Mouse (Mus musculus) frontal cortex, adult 2 months (tissue): ENCODE data around the gene Man1b1. TPM values are rescaled to one million over a fixed set of nuclear protein-coding genes. Genes with fewer than 3 reads are reported as not detected.

Experiments
- DNase-seq, 2 experiments: peaks; one replicate each; pipeline ENCODE4 v3.0.0; 2022; ENCODE audit warnings: low spot score in 1 of 2; ENCODE audit errors: extremely low spot score in 1 of 2
- polyA plus RNA-seq: library from polyadenylated mRNA; depleted of rRNA; stranded (reverse); fragments of >200 nt; gene quantifications from 2 replicates; pipeline ENCODE4 v1.2.3, GENCODE M21; 2012

The Man1b1 gene
- polyA plus RNA-seq, 1 experiment, result 31.8 TPM

DNA sequence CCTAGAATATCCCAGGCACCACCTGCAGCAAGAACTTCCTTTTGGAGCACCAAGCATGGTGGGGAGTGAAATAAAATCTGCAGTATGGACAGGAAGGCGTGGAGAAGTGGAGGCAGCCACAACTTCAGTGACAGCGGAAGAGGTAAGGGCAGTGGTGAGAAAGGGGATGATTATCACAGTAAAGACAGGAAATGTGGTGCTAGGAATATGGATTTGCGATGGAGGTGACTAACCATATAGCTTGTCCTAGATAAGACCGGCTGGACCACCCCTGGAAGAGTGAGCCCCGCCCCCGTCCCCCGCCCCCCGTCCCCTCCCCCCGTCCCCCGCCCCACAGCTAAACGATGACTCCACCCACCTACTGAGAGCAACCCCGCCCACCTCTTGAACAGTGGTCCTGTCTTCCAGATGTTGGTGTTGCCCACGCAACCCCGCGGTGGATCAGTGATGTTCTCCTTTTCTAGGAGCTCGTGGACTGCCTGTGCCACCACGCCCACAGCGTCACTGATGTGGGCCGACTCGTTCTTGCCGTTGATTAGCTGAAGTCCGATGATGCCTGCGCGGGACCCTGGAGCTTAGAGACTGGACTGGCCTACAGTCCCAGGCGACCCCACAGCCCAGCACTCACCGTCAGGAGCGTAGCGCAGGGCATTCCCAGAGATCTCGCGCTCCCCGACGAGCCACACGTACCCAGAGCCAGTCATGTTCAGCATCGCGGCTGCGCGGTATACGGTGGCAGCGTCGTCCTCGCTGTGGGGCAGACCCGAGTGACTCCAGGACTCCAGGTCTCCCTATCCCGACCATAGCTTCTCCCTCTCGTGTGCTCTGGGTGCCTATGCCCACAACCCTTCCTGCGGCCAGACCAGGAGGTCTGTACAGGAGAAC, 27.2 kb upstream of the Man1b1 start:
- peak in 1 of 2 experiments; percentile 64 for DNase-seq

DNA sequence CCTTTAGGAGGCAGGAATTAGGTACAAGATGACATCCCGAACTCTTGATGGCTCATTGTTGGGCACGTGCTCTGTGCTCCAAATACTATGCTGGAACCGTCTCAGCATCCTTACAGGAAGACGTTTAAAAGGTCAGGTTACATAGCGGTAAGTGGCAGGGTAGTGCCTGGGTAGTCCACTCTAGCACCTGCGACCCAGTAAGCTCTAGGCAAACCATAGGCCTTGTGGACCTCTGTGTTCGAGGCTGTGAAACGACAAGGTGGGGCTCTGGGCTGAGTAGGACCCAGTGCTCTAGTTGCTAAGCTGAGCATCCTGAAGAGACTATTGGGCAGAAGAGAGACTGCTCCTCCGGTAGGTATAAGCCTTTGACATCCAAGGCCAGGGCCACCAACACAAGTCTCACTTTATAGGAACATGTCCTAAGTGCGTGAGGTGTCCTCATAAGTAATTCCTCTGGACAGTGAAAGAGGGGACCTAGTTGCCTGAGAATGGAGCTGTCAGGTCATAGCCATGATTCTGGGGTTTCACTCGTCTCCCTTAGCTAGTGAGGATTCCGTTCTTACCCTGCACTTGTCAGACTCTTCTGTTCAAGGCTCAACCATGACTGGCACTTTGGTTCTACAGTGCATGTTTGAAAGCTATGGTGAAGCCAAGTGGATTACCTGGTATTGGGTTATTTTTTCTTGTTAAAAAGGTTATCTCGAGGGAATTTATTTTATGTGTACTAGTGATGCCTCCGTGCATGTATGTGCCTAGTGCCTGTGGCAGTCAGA, 26.4 kb upstream of the Man1b1 start:
- DNase-seq, result no peak

DNA sequence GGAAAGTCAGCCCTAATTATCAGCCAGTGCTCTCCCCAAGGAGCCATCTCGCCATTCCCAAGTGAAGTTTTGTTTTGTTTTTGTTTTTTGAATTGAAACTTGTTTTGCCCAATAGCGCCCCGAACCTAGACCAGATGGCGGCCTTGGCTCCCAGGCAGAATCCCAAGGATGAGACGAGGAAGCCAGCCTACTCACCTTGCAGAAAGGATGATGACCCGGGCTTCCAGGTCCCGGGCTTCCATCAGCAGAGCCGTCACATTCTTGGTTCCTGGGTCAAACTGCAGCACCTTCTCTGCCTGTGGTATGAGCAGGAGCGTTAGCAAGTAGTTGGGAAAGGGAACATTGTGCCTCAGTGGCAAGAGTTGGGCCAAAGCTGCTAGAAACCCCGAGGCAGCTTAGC, 22.0 kb upstream of the Man1b1 start:
- no peak for DNase-seq

DNA sequence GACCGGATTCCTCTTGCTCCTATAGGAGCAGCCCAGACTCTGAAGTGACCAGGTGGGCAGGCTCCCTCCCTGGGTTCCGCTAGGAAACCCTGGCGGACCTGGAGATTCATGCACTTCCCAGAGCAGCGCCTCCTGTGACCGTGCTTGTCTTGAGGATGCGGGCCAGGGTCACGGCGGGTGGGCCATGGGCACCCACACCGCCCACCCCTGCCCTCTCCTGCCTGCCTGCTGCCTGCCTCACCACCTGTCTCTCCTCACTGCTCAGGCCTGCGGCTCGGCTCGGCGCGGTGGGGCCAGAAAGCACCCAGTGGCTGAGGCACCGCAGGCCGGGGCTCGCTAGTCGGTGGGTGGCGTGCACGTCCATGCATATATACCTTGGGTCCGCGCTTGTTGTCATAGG, 21.2 kb upstream of the Man1b1 start:
- no peak for DNase-seq

DNA sequence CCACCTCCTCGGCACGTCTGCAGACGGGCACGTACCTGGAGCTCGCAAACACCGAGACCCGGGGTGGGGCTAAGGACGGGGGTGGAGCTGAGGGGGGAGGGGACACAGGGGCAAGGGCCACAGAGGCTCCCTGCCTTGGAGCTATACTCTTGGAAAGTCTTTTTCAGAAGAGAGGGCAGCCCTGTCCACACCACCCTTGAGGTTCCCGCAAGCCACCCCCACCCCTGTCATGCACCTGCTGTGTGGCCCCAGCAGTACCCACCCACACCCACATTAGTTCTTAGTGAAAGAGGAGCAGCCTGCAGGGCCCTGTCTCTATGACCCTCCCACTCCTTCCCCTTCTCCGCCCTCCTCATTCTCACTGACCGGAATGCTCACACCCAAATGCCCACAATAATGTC, 20.6 kb upstream of the Man1b1 start:
- DNase-seq, result no peak

DNA sequence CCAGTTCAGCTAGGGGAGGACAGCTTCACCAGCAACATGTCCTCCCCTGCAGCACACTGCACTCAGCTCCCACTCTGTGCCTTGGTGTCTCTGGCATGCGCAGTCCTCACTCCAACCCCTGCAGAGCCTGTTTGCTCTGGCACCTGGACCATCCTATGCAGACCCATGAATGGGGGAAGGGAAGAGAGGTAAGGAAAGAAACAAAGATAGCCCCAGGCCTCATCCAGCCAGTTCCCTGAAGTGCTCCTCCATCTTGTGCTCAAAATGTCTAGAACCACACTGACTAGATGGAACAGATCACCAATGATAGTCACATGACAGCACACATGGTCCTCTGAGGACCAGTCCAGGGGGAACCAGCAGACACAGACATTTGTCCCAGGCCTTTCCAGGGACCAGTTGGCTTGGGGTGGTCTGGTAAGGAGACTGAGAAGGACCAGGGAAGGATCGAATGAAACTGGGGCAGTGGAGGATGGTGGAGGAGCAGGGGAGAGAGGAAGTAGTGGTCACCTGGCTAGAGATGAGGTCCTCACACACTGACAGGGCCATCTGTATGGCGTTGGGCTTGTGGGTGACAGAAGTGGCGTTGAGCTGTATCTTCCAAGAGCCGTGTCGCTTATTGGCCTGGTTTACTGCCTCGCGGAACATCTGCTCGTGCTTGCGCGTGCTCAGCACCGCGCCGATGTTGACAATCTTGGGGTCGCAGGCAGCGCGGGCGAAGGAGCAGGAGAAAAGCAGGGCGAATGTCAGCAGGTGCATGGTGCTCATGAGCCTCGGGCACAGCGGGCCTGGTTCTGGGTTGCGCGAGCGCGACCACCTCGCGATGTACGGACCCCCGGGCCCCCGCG, 13.8 kb upstream of the Man1b1 start:
- DNase-seq, result peak in 1 of 2 experiments; percentile 75

DNA sequence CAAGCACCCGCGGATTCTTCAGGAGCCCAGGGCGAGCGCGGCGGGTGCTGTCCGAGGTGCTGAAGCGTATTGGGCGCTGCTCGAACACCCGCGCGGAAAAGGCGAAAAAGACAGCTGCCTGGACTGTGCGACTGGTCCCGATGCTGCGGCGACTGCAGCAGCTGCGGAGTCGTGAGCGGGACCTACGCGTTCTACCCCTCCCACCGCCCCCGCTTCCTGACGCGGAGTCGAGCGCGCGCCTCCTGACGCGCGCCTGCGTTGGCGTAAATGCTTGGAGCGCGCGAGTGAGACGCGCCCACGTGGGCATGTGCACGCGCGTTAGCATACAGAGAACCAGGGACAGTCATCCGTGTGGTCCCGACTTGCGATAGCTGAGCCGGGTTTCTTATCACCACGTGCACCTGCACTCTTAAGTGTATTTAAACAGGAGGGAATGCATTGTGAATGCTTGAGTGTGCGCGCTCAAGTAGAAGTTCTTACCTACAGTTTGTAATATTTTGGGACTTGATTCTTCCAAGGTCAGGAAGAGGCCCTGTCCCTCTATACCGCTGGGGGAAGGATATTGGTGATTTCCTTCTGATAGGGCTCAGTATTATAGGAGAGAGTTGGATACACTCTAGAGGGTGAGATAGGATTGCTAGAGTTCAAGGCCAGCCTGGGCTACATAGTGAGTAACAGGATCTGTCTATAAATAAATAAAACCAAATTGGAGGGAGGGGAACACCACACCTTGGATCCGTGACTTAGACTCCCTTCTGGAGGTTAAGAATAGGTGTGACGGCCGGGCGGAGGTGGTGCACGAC, 13.0 kb upstream of the Man1b1 start, which contains the start of gene Grin1:
Gene Grin1 (minus strand): TSS at position 217 of the 803 bp plus-strand sequence.
- peak; percentile 85 to 93 for DNase-seq

DNA sequence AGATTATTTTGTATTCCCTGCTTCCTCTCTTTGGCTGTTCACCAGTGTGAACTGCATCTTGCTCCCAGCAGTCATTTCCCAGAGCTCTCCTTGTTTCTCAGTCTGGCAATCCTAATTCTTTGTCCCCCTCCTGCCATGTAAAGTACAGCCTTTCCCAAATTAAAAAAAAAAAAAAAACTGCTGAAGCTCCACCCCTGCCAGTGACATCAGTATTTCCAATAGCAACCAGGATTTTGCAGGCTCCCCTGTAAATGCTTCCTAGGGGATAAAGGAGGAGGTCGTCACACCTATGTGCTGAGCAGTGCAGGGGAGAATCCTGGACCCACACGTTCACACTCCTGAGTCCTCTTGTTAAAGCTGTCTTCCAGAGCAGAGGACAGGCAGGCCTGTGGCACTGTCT, 12.1 kb upstream of the Man1b1 start:
- DNase-seq, result no peak

DNA sequence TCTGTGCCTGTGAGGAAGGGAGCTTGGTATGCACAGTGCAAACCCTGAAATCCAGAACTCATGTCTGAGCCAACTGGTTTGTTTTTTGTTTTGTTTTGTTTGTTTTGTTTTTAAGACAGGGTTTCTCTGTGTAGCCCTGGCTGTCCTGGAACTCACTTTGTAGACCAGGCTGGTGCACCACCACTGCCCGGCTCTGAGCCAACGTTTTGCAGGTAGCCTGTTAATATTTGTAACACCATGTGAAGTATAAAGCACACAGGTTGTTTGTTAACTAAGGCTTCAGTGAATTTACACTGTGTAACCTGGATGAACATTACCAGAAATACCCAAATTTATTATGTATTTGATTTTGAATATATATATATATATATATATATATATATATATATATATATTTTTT, 6.1 kb upstream of the Man1b1 start:
- no peak for DNase-seq

DNA sequence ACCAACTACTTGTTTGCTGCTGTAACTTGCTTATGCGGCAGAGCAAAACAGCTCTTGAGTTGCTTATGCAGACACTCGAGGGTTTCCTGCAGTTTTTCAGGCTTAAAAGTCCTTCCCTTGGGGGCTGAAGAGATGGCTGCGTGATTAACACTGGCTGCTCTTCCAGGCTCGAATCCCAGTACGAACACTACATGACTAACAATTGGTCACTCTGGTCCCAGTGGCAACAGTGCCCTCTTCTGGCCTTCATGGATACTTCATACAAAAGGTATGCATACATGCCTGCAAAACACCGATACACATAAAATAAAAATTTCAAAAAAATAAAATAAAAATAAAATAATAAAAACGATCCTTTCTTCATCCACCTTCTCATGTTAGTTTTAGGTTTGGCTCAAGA, 3.7 kb upstream of the Man1b1 start:
- DNase-seq, result peak in 1 of 2 experiments; percentile 64

DNA sequence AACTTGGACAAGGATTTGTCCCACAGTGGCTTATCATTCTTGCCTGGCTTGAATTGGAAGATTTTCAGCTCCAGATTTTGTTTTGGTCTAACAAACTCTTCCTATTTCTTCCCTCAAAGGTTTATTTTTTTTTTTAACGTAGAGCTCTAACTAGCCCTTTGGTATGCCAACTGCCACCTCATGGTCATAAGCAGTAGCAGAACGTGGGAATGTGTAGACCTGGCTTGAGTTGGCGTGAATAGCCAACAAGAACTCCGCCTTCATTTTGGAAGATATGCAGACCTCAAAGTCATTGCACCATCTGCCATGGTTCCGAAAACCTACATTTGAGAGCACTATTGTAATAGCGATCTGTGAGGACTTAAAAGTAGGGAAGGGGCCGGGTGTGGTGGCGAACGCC, 668 bp upstream of the Man1b1 start:
- no peak for DNase-seq

DNA sequence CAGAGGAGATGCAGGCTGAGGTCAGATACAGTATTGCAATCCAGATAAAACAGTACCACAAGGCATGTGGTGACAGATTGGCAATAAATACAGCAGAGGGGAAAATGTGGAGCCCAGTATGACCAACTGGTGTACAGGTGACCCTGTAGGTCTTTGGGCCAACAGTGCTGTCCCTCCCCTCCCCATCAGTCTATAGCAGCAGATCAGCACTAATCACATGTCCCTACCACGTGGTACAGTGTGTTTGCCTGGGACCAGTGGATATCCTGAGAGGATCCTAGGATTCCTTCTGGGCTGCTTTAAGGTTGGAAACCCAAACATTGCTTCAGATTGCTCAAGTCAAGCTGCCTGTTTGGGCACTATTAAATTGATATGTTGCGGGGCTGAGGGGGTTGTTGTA, 1.4 kb downstream of the Man1b1 start:
- DNase-seq, result no peak

DNA sequence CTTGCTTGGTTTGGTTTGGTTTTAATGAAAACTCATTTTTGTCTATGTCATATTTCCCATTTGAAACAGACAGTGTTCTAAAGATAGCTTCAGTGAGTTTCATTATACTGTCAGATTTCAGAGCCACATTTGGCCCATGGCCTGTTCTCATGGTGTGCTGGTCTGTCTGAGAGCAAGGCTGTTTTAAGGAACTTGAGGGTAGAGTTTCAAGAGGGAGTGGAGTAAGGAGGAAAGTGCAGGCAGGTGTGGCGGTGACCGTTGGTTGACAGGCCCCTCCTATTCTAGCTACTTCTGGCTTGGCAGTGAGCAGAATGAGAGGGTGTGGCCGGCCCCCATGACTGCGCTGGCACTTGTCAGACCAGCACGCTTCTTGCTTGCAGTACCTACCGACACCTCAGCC, 6.2 kb downstream of the Man1b1 start:
- no peak for DNase-seq

DNA sequence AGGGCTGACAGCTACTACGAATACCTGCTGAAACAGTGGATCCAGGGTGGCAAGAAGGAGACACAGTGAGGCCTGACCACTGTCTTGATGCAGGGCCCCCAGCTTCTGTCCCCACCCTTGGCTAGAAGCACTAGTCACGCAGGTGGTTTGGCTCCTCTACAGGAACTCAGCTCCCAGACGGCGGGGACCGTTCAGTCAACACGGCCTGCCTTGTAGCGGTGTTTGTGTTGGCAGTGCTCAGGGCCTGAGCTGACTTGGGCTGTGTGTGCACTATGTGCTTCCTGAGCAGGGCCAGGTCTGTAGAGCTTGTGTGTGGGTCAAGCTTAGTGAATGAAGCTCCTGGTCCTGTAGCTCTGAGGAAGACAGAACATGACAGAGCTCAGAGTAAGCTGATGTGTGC, 16.0 kb downstream of the Man1b1 start:
- no peak for DNase-seq

DNA sequence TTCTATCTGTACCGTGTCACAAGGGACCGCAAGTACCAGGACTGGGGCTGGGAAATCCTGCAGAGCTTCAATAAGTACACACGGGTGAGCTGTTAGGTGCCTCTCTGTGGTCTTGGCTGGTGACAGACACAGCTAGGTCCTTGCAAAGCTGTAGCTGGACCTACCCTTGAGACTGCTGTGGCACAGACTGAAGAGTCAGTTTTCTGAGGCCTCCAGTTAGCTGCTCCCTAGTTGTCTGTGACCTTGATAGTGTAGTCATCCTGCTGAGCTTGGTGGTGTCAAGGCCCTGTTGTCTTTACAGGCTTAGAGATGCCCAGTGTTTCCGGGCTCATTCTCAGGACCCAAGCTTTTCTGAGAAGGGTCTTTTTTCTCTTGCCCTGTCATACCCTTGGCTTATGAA, 17.4 kb downstream of the Man1b1 start:
- no peak for DNase-seq

DNA sequence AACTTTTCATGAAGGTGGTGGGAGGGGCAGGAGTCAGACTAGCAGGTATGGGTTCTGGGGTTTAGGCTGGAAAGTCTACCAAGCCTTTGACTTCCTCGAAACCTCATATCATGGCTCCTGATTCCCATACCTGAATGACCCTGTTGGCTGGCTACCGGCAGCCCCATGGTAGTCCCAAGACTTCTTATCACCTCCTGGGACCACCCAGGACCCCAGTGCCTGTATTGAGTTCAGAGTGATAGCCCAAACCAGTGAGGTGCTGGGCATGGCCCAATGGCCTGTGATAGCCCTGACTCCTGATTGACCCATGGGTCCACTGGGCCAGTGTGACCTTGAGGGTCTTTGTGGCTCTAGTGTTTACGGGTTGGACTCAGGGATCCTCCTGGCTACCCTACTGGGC, 18.6 kb downstream of the Man1b1 start:
- DNase-seq, result no peak

DNA sequence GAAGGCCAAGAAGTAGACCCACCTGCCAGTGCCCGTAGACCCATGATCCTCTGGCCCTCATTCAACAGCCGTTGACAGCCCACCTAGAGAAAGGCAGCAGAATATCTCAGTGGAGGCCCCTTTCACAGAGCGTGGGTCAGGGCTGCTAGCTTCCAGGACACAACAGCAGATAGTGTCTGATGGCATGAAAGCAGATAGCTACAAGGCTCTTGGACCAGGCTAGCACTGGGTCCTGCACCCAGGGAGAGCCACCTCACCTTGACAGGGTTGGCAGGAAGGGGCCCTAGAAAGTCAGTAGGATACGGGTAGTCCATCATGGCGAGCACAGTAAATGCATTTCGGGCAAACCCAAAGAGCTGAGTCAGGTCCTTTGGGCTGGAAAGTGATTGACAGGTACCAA, 22.1 kb downstream of the Man1b1 start:
- no peak for DNase-seq

DNA sequence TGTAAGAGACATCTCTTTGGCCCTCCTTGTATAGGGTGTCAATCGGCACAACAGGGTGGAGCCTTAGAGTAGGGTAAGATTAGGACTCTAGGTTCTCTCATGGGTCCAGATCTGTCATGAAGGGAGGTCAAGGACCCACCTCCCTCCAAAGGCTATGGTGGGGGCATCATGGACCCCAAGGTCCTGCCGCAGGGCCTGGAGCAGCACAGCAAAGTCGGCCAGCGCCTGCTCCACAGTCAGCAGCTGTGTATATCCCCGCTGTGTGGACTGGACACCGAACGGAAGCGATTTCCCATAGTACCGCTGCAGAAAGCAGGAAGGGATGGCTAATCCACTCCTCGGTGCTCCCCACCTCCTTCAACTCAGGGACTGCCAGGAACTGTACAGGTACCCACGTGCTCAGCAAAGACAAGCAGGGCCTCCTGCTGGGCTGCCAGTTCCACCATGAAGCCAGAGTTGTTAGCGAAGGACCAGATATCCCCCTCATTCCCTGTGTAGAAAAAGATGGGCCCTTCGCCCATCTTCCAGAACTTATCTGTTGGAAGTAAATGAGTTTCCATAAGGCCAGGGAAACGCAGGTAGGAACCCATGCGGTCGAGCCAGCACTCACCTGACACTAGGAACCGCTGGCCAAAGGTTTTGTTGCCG, 23.4 kb downstream of the Man1b1 start:
- DNase-seq, result no peak

DNA sequence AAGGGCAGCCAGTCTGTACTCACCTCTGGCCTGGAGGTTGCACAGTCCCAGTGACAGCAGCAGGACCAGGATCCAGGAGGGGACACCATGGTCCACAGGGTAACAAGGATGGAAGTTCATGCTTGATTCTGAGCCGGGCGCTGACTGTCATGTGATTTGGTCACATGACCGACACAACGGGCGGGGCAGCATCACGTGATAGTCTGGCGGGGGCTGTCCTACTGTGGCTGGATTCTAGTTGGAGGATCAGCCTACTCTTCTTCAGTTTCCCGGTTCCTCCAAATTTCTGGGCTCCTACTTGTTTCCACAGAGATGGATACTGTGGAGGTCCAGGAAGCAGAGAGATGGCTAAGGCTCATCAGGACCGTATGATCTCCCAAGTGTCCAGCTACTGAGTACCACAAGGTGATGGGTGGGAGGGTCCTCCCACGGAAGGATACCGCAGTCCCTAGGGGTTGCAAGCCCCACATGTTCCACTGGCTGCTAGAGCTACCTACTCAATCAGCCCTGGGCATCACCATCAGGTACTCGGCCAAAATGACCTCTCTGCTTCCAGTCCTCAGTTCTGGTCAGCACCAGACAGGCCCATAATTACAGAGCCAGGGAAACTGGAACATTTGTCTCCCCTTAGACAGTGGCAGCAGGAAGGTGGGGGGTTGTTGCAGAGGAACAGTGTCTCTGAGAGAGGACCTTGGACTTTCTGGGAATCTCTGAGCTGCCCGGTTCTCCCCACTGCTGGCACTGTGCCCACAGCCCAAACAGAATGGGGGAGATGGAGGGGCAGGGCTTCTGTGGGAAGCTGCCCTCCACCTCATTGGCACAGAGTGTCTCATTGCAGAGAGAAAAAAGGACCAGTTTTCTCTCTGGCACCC, 24.3 kb downstream of the Man1b1 start, which contains the start of gene Dpp7:
Gene Dpp7 (minus strand): TSS at position 152 of the 872 bp plus-strand sequence.
- peak; percentile 81 to 90 for DNase-seq
